Mouse (Mus musculus) small intestine, adult 2 months (tissue): ENCODE results near the gene Numbl. TPM values are rescaled to one million over a fixed set of nuclear protein-coding genes. Genes with fewer than 3 reads are reported as not detected.

Source experiments
- H3K27ac ChIP-seq: fragments of 200-500 bp; 2 replicates; pipeline ENCODE4 v1.5.1; 2012; ENCODE audit warnings: low read depth, low read length, control low read depth, inconsistent platforms; ENCODE audit not compliant: insufficient read depth
- H3K27me3 ChIP-seq: fragments of 200-500 bp; 2 replicates; pipeline ENCODE4 v1.6.1; 2012; ENCODE audit warnings: mild to moderate bottlenecking, moderate library complexity, low read length, inconsistent platforms; ENCODE audit not compliant: control insufficient read depth, insufficient read depth
- H3K36me3 ChIP-seq: fragments of 200-500 bp; 2 replicates; pipeline ENCODE4 v1.6.1; 2012; ENCODE audit warnings: mild to moderate bottlenecking, low read length, control low read depth, inconsistent platforms; ENCODE audit not compliant: control insufficient read depth, insufficient read depth
- H3K4me1 ChIP-seq: fragments of 200-500 bp; 2 replicates; pipeline ENCODE4 v1.6.1; 2012; ENCODE audit warnings: low read length, inconsistent platforms, mixed read lengths; ENCODE audit not compliant: control insufficient read depth, insufficient read depth, insufficient read length
- H3K4me3 ChIP-seq: fragments of 200-500 bp; 2 replicates; pipeline ENCODE4 v1.5.1; 2012; ENCODE audit warnings: low read depth, mild to moderate bottlenecking, control low read depth, inconsistent platforms, low read length, moderate library complexity
- CTCF ChIP-seq: fragments of 200-500 bp; IDR thresholded peaks from 2 replicates; pipeline ENCODE4 v1.5.1; 2012; ENCODE audit warnings: low read depth, mild to moderate bottlenecking, control low read depth, inconsistent platforms, low read length, moderate library complexity, mixed read lengths; ENCODE audit not compliant: insufficient replicate concordance, insufficient read length; ENCODE audit errors: extremely low read depth
- POLR2A ChIP-seq: fragments of 200-500 bp; IDR thresholded peaks from 2 replicates; pipeline ENCODE4 v1.6.1; 2012; ENCODE audit warnings: low read depth, mild to moderate bottlenecking, control low read depth, inconsistent platforms, low read length, moderate library complexity
- WGBS: fragments of 180-500 bp; shearing (Covaris S2); methylation state at CpG from one replicate; pipeline ENCODE4 v1.1.7; 2018; 5-methylcytosine and 5-hydroxymethylcytosine counted together
- polyA plus RNA-seq: library from polyadenylated mRNA; depleted of rRNA; stranded (reverse); fragments of >200 nt; gene quantifications from 2 replicates; pipeline ENCODE4 v1.2.3, GENCODE M21; 2012

The Numbl gene
- polyA plus RNA-seq, 1 experiment: 8.3 TPM

DNA sequence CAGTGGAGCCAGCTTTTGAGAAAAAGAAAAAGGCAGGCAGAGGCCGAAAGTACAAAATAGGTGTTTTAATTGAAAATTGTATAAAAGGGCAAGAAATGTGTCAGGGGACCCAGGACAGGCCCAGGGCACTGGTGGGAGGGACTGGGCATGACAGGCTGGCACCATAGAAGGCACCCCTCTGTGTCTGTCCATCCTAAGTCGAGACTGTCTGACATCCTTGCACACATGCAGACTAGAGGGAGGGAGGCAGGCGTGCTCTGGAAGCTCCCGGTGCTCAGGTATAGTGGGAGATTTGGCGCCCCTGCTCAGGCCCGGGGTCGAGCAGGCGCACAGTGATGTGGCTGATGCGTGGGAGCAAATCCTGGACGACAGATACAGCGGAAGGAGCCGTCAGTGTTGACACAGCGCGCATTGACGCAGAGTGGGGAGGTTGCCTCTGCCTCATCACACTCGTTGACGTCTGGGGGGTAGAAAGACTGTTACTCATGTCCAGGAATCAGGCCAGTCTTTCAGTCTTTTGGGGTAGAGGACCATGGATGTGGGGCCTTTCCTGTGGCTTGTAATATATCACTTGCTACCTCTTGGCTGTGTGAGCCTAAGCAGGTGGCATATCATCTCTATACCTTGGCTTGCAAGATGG lies 47.0 kb downstream of the Numbl start:
- Histone ChIP-seq H3K27ac (no peak overlapping the region), H3K36me3 (no peaks in the 10 kb centered on the region), H3K4me1 (no peaks in the 10 kb centered on the region; the same call in 1 of the 2 replicates), H3K27me3 (no peaks in the 10 kb centered on the region), H3K4me3 (no peak overlapping the region)
- 85% methylated on average over 17 of the region's 17 CpGs for WGBS
- TF ChIP-seq POLR2A (no peak), CTCF (no peak)

DNA sequence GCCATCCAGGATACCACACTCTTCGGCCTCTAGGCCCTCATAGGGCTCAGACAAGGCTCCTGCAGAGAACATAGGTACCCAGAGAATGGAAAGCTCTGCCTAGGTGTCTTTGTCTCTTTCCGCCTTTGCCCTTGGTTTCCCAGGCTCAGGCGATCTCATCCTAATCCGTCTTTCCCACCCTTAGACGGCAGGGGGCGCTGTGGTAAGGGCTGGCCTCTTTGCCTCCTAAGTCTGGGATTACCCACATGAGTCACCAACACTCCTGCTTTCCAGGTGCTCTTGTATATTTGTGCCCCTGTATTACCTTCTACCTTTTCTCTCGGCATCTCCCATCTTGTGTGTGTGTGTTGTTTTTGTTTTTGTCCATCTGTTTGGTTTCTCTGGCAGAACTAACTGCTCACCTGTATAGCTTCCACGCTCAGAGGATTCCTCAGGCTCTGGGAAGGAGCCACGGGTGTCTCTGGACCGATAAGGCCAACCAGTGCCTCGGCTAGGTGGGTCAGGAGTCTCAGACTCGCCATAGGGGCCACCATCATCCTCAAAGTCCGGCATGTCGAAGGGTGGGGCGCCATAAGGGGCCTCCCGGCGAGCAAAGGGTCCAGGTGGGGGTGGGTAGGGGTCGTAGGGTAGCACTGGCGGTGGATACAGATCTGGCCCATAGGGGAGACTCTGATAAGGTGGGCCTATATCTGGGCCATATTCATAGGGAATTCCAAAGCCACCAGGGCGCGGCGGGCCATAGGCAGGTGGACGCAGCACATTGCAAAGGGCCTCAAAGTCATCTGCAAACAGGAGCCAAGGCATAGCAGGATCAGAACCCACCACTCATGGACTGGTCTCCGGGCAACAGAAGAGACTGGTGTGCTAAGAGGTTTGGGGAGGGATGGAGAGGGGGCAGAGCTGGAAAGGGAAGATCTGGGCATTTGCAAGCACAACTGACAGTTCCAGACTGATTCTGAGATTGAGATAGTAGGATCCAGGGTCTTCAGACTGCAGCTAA lies 48.2 kb downstream of the Numbl start:
- H3K27me3 ChIP-seq: no peaks in the 10 kb centered on the region
- no peaks in the 10 kb centered on the region for H3K36me3 ChIP-seq
- H3K4me1 ChIP-seq: peaks cover 3% of the 10 kb centered on the region
- H3K4me3 ChIP-seq: no peak overlapping the region
- TF ChIP-seq CTCF: peak; percentile 61; the same call in 1 of the 2 replicates
- no peak for TF ChIP-seq POLR2A
- no peak overlapping the region for H3K27ac ChIP-seq
- WGBS: 65% methylated on average over 24 of the region's 24 CpGs

DNA sequence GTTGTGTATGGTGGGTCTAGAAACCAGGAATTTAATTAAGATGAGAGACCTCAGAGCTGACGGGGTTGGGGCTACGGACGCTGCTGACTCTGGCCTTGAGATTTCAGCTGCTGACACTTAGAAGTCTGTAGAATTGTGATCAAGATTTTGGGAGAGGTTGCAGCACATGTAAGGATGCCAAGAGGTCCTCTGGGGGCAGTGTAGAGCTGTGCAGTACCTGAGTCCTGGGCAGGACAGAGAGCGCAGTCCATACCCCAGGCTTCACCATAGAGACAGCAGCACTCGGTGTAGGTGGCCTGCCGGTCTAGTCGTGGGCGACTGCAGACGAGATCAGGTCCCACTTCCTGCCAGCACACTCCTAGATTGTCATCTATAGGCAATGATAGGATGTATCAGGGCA lies 49.3 kb downstream of the Numbl start:
- H3K27ac ChIP-seq: no peak overlapping the region
- H3K4me1 ChIP-seq: peaks cover 3% of the 10 kb centered on the region
- no peaks in the 10 kb centered on the region for H3K36me3 ChIP-seq
- no peaks in the 10 kb centered on the region for H3K27me3 ChIP-seq
- no peak overlapping the region for H3K4me3 ChIP-seq
- WGBS: 84% methylated on average over 9 of the region's 9 CpGs
- TF ChIP-seq CTCF (no peak), POLR2A (no peak)

DNA sequence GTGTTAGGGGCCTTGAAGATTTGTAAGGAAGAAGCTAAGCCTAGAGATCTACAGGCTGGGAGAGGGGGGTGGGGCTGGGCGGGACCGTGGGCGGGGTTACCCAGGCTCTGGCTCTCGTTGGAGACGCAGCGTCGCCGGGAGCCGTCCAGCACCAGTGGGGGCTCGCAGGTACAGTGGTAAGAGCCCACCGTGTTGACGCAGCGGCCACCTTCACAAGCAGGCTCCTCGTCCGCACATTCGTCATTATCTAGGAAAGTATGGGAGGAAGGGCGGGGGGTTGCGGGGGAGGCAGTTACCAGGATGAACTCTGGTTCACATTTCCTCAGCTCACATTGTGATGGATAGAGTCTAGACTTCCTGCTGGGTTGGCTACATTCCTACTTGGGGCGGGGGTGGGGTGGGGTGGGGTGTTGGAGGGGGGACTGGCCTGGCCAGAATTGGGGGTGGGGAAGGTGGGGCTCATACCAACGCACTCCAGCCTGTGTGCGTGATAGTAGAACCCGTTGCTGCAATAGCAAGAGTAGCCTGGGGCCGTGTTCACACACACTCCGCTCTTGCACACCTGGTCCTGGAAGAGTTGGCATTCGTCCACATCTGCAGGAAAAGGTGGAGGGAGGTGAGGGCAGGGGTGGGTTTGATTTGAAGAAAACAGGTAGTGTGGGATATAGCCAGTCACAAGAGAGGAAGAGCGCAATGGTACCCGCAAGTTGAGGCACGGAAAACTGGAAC lies 50.8 kb downstream of the Numbl start:
- H3K27me3 ChIP-seq: no peaks in the 10 kb centered on the region
- no peaks in the 10 kb centered on the region for H3K36me3 ChIP-seq
- peak overlapping the region; percentile 28; the same call in 1 of the 2 replicates for H3K4me3 ChIP-seq
- TF ChIP-seq CTCF (no peak), POLR2A (no peak)
- 15% methylated on average over 28 of the region's 28 CpGs for WGBS
- no peak overlapping the region for H3K27ac ChIP-seq
- H3K4me1 ChIP-seq: peaks cover 3% of the 10 kb centered on the region

DNA sequence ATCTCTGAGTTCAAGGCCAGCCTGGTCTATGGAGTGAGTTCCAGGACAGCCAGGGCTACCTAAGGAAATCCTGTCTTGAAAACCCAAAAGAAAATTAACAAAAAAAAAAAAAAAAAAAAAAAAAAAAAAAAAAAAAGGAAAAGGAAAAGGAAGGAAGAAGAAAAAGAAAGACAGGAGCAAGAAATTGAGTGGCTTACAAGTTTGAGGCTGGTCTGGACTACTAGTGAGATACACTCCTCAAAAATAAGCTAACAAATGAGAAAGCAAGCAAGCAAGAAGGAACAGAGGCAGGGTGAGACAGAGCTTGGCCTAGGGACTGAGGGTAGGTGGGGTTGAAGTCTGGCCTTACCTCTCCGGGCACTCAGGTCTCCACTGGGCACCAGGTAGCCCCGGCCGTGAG lies 51.6 kb downstream of the Numbl start:
- Histone ChIP-seq H3K4me1 (peaks cover 3% of the 10 kb centered on the region), H3K4me3 (no peak overlapping the region), H3K36me3 (no peaks in the 10 kb centered on the region), H3K27ac (no peak overlapping the region), H3K27me3 (no peaks in the 10 kb centered on the region)
- WGBS: 68% methylated on average over 3 of the region's 3 CpGs
- TF ChIP-seq POLR2A: no peak
- no peak for TF ChIP-seq CTCF

DNA sequence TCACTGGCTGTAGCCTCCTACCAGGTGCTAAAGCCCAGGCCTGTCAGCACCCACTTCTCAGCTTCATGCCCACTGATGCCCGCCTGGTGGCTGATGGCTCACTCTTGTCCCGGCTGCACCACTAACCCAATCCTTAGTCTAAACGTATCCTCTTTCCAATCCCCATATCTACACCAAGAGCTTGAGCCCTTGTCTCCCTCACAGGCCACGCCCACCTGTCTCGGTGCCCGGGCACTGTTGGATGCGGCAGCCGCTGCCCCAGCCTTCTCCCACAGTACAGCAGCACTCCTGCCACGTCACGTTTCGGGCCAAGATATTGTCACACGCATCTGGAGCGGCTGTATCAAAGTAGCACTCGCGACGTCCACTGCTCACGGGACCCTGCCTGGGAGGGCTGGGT lies 52.1 kb downstream of the Numbl start:
- peak overlapping the region; percentile 35 for H3K4me3 ChIP-seq
- TF ChIP-seq CTCF (no peak), POLR2A (no peak)
- H3K27me3 ChIP-seq: no peaks in the 10 kb centered on the region
- H3K36me3 ChIP-seq: no peaks in the 10 kb centered on the region
- 13% methylated on average over 17 of the region's 17 CpGs for WGBS
- H3K4me1 ChIP-seq: peaks cover 3% of the 10 kb centered on the region
- H3K27ac ChIP-seq: no peak overlapping the region
